Mouse (Mus musculus) testis, adult 2 months (tissue): ENCODE measurements around the gene Misp.

Experiments
- CTCF ChIP-seq: fragments of 200-500 bp; IDR thresholded peaks from 2 replicates; pipeline ENCODE4 v1.5.1; 2012; ENCODE audit warnings: low read depth, mild to moderate bottlenecking, inconsistent platforms, low read length, moderate library complexity; ENCODE audit not compliant: control insufficient read depth, insufficient read depth, insufficient replicate concordance
- POLR2A ChIP-seq: fragments of 200-500 bp; IDR thresholded peaks from 2 replicates; pipeline ENCODE4 v1.6.1; 2012; ENCODE audit warnings: low read depth, mild to moderate bottlenecking, inconsistent platforms, low read length, moderate library complexity; ENCODE audit not compliant: control insufficient read depth

- TF ChIP-seq CTCF (no peak), POLR2A (no peak)
Measured at GRCm38 (mm10) chr10:79790861-79791260, 29.9 kb upstream of the Misp start, which contains the start of gene Prss57.
